Mouse (Mus musculus) layer of hippocampus, adult 8-10 months (tissue): ENCODE measurements around the gene Cradd. TPM values are rescaled to one million over a fixed set of nuclear protein-coding genes. Genes with fewer than 3 reads are reported as not detected.
A peak's percentile ranks its signal among the peaks of the same experiment; 100 is the strongest.

Experiments
- DNase-seq, 2 experiments: peaks; one replicate each; pipeline ENCODE4 v3.0.0; 2022; ENCODE audit warnings: low spot score in 2 of 2
- total RNA-seq, 4 experiments: library from RNA; stranded (reverse); gene quantifications; 2 replicates each; pipeline ENCODE4 v1.2.4; 2022

Cradd gene
- total RNA-seq, 4 experiments from 2014 or later = 6.4 to 10.0 (median 8.0) TPM

DNA sequence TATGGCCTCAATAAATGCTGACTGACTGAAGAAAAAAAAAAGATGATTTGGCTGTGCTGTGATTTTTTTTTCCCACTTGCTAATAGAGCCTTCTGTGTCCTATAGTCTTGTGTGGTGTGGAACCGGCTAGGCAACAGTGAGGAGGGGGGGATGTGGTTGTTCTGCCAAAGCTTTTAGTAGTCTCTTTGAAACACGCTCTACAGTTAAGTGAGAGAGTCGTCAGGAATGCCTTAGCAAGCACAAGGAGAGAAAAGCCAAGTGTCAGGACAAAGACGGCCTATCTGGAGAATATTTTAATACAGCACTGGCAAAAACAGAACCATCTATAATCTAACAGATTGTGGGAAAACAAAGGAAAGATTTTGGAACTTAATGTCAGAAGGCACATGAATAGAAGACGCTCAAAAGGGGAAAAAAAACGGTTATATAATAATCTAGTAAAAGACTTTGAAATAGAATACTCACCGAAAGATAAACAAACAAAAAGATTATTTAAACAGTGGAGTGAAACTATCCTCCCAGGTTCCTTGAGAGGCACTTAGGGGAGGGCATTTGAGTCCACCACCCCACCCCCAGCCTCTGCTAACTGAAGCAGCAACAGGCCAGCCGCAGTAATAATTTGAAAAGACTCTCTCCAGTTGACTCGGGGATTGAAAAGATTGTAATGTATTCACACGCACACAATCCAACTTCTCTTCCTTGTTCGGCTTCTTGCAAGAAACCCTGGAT is 16.9 kb downstream of the Cradd start:
- no peak for DNase-seq

DNA sequence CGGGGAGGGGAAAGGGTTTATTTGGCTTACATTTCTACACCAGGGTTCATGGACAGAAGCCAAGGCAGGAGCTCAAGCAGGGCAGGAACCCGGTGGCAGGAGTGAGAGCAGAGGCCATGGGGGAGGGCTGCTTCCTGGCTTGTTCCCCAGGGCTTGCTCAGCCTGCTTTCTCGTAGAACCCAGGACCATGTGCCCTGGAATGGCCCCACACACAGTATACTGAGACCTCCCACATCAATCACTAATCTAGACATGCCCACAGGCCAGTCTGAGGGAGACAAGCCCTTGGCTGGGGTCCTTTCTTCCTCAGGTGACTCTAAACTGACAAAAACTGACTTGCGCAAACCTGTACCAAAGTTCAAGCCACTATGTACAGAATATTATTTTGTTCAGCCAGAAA is 19.7 kb downstream of the Cradd start:
- no peak for DNase-seq

DNA sequence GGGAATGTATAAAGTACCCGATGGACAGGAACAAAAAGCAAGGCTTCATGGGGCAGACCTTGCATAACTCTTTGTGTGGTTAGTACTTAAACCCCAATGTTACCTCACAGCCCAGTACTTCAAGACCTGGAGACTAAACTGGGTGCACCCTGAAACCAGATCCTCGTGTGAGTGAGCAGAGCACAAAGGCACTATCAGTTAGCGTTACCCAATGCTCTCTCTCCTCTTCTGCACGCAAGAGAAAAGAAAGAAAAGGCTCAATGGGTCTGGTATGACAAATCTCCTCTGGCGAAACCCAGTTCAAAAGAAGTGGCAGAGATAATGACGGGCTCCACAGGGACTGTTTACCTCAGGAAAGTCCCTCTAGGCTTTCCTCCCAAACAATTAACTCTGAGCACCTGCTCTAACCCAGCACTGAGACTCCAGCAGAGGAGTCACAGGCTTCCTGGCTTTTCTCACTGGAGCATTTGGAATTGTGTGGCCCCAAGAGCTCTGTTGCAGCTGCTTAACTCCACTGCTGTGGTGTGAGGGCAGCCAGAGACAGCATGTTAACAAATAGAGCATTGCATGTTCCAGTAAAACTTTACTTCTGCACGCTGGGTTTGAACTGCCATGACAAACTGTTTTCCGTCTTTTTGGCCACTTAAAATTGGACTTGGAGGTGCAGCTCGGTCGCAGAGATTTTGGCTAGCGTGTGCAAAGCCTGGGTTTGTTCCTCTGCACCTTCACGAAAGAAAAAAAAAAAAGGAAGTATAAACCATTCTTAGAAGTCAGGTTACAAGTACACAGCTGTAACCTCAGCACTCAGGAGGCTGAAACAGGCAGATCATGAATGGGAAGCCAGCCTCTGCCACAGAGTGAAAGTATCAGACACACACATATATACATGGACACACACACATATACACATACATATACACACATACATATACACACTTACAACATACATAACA is 21.4 kb downstream of the Cradd start:
- no peak for DNase-seq

DNA sequence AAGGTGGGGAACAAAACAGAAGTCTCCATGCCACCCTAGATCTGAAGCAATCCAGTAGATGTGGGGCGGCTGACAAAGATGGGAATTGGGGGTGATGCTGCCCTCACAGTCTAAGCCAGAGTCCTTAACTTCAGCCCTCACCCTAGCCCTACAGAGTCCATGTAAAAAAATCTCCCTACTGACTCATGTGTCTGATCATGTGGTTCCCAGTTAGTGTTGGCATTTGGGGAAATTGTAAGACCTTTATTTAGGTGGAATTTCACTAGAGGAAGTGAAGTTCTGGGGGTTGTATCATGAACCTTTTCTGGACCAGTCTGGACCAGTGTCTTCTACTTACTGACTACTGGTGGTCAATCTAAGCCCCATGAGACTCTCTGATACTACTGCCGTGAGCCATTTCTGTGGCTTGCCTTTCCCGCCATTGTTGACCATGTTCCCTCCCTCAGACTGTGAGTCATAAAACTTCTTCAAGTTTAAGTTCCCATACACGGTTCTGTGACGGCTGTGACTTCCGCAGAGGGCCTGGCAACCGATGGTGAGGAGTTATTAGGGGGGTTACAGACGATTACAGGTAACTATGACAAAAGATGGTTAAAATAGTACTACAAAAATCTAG is 23.6 kb downstream of the Cradd start:
- DNase-seq = no peak

DNA sequence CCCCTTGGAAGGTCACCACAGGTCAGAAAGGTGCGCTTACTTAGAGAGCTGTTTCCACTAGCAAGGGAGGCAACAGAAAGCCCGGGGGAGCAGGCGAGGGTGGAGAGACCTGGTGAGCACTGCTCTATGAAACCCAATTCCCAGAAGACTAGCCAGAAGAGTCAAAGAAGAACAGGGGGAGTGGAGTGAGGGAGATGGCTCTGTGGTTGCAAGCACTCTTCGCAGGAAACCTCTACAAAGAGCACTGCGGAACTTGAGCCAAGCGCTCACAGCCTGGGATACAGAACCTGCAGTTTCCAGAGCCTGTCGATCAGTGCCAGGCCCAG is 24.2 kb downstream of the Cradd start:
- DNase-seq = no peak

DNA sequence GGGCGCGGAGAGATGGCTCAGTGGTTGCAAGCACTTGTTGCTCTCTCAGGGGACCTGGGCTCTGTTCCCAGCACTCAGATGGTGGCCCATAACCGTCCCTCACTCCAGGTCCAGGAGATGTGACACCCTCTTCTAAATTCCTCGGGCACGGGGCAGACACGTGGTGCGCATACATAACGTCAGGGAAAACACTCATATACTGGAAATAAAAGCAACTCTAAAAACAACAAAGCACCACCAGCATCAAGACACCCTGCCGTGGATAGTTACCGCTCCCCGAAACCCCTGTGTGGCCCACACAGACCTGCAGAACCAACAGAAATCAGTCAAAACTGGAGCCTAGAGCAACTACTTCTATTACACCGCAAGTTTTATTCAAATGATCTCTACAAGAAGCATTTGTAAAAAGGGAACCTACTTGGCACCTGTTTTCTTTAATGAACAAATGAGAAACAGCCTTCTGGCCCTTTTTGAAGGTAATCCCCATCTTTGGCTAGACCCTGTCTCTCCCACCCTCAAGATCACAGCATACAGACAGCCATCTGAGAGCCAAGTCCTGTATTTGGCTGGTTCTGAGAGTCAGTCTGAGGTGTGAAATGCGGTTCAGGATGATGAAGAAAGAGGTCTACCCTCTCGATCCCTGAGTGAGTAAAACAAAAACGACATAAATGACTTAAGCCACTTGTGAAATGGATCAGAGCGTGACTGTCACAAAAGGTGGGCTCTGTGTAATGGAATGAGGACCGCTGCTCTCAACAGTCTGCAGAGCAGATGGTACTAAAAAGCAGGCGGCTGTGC is 24.7 kb downstream of the Cradd start:
- no peak for DNase-seq

DNA sequence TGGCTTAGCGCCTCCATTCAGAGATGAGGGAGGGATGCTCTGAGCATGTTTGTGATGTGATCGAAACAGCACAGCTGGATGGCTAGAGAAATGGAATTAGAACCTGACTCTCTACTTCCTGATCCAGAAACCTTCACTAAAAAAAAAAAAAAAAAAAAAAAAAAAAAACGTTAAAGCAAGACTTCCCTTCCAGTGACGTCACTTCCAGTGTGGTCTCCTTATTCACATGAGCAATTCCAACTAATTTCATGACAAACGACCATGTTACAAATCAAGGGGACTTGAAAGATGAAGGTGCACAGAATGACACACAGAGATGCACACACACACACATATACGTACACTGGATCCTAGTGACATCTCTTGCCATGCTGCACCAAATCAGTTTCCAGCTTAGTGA is 25.4 kb downstream of the Cradd start:
- no peak for DNase-seq

DNA sequence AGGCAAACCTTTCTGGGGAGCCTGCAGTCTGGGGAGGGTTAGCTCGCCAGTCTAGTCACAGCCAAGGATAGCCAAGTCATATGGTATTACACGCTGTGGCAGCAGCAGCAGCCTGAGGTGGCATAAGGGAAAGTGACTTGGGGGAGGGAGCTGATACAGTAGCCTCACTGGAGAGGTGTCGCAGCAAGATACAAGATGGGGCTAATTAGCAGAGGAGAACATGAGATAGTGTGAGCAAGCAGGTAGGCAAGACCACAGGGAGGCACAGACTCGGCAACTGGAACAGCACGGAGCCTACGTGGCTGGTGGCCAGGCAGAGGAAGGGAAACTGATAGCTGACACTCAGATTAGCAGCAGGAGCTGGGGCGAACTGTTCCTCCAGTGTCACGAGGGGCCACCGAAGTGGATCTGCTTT is 26.2 kb downstream of the Cradd start:
- no peak for DNase-seq

DNA sequence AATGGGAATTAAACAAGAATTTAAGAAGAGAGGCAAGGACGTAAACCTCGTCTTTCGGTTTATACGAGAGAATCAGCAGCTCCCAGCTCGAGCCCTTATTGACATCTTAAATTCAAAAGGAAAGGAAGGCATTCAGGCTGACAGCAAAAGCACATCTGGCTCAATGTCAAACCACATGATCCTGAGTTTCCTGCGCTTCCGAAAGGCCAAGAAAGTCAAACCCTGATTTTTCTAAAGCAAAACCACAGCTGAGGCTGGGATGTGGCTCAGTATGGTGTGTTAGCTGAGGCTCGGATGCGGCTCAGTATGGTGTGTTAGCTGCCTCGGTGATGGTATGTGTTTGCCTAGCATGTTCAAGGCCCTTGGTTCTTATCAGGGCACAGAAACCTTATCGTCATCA is 26.9 kb downstream of the Cradd start:
- DNase-seq = no peak

DNA sequence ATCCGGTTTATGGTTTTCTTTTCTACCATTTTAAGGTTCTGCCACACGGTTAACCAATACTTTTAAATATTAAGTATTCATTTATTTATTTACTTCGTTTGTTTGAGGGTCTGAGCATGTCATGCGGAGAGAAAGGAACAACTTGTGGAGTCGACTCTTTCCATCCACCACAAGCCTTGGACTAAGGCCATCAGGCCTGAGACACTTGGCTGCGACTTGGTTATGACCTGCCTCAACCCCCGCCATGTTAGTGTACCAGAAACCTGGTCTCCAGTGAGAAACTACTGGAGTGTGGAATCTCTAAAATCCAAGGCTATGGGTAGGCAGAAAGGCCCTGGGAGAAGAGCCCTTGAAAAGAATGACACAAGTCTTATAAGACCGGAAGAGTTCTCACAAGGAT is 30.7 kb downstream of the Cradd start:
- DNase-seq = no peak

DNA sequence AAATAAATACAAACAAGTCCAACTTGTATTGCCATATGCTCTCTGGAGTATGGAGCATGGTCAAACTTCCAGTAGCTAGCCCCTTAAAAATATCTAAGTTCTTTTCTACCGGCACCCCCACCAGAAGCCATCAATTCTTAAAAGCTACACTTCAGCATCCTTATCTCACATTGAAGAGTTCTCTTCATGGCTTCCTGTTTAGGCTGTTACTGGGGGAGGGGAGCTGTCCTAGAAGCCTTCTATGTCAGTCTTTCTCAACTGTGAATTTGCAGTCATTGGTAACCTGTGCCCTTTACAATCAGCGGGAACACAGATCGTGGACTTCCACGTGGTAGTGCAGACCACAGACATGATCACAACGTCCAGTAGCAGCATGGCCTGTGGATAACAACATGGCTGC is 31.7 kb downstream of the Cradd start:
- no peak for DNase-seq

DNA sequence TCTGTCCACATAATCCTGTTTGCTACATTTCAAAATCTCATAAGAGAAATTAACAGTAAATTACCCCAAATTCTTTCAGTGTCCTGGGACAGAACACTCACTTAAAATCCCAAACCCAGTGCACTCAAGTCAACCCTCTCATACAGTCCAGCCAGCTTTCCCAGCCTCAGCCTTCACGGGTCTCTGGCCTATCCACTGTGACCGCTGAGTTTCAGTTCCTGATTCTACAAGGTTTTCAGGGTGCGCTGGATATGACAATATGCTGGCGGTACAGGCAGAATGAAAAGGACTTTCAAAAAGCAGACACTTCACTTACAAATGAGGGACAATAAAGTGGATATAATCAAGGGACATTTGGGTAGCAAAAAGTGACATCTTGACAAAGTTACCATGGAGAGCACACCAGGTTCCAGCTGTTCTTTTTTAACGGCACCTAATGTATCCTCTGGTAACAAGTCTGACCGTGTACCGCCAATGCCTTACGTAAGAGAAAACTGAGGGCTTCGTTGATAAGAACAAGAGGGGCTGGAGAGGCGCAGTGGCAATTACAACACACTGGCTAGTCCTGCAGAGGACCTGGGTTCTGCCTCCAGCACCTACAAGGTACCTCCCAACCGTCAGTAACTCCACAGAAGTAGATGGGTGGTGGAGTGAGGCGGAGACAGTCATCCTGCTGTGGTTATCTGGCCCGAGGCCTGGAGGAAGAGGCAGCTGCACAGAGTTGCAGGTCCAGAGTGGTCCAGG is 32.6 kb downstream of the Cradd start:
- no peak for DNase-seq

DNA sequence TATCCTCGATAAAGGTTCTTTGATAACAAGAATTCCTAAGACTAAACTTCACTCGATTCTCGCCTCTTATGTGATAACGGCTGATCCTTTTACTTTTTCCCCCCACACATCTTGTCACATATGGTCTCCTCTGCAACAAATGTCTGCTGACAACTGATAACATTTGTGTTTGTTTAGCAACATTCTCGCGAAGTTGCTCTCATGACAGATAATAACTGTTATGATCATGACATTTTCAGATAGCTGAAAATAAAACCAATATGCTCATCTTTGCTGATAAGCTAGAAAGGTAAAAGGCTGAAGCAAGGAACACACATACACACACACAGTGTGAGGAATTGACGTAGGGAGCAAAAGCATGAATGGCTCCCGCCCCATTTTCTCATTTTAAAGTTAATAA is 34.1 kb downstream of the Cradd start:
- no peak for DNase-seq

DNA sequence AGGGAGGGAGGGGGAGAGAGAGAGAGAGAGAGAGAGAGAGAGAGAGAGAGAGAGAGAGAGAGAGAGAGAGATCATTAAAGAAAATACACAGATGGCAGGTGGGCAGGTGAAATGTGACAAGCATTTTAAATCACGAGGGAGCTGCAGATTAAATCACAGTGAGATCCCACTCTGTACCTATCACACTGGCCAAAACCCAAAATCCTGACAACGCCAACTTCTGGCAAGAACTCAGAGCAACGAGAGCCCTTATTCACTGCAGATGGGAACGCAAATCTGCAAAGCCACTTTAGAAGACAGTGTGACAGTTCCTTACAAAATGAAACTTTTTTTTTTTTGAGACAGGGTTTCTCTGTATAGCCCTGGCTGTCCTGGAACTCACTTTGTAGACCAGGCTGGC is 35.7 kb downstream of the Cradd start:
- peak in 1 of 2 experiments; percentile 37 for DNase-seq

DNA sequence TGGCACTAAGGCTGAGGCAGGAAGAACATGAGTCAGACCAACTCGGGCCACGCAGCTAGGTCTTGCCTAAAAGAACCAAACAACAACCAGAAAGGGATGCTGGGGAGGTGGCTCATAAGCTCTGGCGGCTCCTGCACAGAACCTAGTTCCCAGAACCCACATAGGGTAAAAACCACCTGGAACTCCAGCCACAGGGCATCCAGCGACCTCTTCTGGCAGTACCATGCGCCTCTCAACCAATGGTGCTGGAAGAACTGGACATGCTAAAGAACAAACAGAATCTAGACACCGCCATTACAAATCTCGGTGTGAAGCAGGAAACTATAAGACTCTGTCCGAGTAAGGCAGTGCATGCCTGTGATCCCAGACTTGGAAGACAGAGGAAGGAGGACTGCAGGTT is 36.6 kb downstream of the Cradd start:
- no peak for DNase-seq

DNA sequence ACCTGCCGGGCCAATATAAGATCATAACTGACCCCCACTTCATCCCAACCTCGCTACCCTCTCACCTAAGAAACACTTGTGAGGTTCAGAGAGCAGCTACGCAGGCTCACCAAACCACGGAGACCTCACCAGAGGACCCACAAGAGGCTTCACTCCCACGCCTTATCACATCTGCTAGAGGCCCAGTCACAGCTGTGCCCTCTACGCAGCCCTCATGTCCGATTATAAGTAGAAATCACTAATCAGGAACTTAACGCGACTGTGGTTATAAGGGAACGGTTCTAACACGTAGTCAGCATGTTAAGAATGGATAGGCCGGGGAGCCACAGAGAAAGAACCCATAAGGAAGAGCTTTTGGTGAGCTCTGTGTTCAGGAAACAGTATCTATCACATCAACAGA is 40.5 kb downstream of the Cradd start:
- no peak for DNase-seq

DNA sequence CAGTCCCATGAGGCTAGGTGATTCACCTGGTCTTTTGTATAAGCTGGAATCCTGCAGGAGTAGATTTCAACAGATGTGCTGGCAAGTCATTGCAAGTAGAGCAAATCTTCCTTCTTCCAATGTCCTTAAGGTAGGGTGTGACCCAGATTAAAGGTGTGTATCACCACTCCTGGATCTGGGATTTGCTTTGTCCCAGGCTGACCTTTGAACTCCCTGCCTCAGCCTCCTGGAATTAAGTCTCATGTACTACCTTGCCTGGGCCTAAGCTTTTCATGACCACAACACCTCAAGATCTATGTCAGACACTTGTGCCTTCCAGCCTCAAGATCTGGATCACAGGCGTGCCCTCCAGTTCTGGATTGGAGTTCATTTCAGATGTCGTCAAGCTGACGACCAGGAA is 41.9 kb downstream of the Cradd start:
- no peak for DNase-seq

DNA sequence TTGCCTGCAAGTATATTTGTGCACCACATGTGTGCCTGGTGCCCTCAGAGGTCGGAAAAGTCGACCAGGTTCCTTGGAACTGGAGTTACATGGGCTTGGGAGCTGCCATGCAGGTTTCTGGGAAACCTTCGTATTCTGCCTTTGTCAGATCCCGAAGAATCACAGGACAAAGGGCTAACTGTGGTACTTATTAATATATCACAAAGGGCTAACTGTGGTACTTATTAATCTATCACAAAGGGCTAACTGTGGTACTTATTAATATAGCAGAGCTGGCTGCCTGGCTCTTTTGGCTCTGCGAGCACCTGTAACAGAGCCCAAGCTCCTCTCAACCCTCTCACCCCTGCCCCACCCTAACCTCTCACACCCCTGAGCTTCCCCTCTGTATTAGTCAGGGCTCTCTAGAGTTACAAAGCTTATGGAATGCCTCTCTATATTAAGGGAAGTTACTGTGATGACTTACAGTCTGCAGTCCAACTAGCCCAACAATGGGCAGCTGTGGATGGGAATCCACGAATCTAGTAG is 42.4 kb downstream of the Cradd start:
- DNase-seq = no peak

DNA sequence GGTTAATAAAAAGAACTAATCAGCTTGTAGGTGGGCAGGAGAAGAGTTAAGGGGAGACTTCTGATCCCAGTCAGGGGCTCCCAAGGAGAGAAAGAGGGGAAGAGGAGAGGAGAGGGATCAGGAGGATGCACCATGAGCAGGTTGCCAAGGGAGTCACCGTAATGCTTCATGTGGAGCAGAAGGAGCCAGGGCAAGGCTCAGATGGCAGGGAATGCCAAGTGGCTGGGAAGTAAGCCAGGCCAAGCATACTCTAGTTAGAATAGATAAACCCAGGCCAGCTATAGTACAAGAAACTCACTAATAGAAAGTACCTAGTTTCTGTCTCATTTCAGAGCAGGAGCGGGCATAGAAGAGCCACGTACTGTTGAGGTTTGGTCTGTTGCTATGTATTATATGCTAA is 43.6 kb downstream of the Cradd start:
- DNase-seq = no peak

DNA sequence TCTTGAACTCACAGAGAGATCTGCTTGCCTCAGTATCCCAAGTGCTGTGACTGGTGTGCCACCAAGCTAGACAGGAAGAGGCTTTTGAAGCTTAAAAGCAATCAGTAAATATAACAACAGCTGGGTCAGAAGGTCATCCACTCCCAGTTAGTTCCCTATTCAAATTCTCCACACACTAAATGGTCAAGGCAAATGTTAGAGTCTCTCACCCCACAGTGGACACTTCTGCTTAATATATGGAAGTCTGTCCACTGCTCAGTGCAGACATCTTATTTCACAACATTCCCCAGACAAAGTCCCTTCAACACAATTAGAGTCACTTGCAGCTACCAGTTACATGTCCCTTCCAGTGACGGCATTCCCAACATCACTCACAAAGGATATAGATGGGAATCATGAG is 44.5 kb downstream of the Cradd start:
- no peak for DNase-seq

DNA sequence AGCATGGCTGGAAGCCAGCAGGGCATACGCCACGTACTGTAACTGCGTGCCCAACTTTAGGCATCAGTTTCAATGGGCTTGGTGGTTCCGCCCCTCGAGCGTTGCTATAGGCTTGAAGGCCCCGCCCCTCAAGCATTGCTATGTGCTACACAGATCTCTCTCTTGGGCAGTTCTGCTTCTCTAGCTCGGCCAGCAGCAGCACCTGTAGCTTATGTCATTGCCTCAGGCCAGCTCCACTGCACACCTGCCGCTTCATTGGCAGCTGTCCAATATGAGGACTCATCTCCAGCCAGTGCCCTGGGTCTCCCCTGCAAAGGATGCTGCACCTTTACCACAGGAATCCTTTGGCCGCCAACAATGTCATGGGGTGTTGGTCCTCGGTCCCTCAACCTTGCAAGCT is 45.8 kb downstream of the Cradd start:
- DNase-seq = no peak
